Mouse (Mus musculus): Measurements from ENCODE around the gene Hbq1b. TPM values are rescaled to one million over a fixed set of nuclear protein-coding genes. Genes with fewer than 3 reads are reported as not detected.

Hbq1b gene
- polyA plus RNA-seq, 1 experiment from 2014 or later: 4.9 TPM

- H3K4me3 ChIP-seq (ENCODE audit: low read depth, low read length): no peak overlapping the region
- DNase-seq (ENCODE audit: low spot score) (no peak), ATAC-seq (ENCODE audit: insufficient number of reproducible peaks, low FRiP score, low TSS enrichment, low read depth) (no peak)
- H3K27me3 ChIP-seq (ENCODE audit: control insufficient read depth, insufficient read depth, low read length): no peaks in the 10 kb centered on the region
- H3K9me3 ChIP-seq (ENCODE audit: control insufficient read depth, low read length): no peaks in the 10 kb centered on the region
- H3K27ac ChIP-seq (replicated peaks; ENCODE audit: low read depth, low read length): no peak overlapping the region
- WGBS: 96% methylated on average over 6 of the region's 6 CpGs
- no peak overlapping the region for H3K4me2 ChIP-seq (ENCODE audit: low read depth, severe bottlenecking)
- no peak overlapping the region for H3K9ac ChIP-seq (ENCODE audit: low read length)
- H3K4me1 ChIP-seq (ENCODE audit: control insufficient read depth, insufficient read depth, low read length): no peaks in the 10 kb centered on the region
- peaks cover 10% of the 10 kb centered on the region for H3K36me3 ChIP-seq (ENCODE audit: control insufficient read depth, insufficient read depth, low read length)
Observed at GRCm38 (mm10) chr11:32245614-32246013, 41.2 kb upstream of the Hbq1b start.

- H3K27ac ChIP-seq (replicated peaks; ENCODE audit: low read depth, low read length): no peak overlapping the region
- H3K4me2 ChIP-seq (ENCODE audit: low read depth, severe bottlenecking): no peak overlapping the region
- no peak overlapping the region for H3K9ac ChIP-seq (ENCODE audit: low read length)
- H3K36me3 ChIP-seq (ENCODE audit: control insufficient read depth, insufficient read depth, low read length): peaks cover 12% of the 10 kb centered on the region
- no peaks in the 10 kb centered on the region for H3K27me3 ChIP-seq (ENCODE audit: control insufficient read depth, insufficient read depth, low read length)
- no peak overlapping the region for H3K4me3 ChIP-seq (ENCODE audit: low read depth, low read length)
- H3K9me3 ChIP-seq (ENCODE audit: control insufficient read depth, low read length): no peaks in the 10 kb centered on the region
- DNase-seq (ENCODE audit: low spot score): no peak
- ATAC-seq (ENCODE audit: insufficient number of reproducible peaks, low FRiP score, low TSS enrichment, low read depth): no peak
- no peaks in the 10 kb centered on the region for H3K4me1 ChIP-seq (ENCODE audit: control insufficient read depth, insufficient read depth, low read length)
Observed at GRCm38 (mm10) chr11:32247068-32247467, 39.7 kb upstream of the Hbq1b start.

- WGBS: 90% methylated on average over 3 of the region's 3 CpGs
- Histone ChIP-seq H3K27me3 (ENCODE audit: control insufficient read depth, insufficient read depth, low read length) (no peaks in the 10 kb centered on the region), H3K9me3 (ENCODE audit: control insufficient read depth, low read length) (no peaks in the 10 kb centered on the region), H3K9ac (ENCODE audit: low read length) (no peak overlapping the region), H3K27ac (replicated peaks; ENCODE audit: low read depth, low read length) (no peak overlapping the region), H3K4me3 (ENCODE audit: low read depth, low read length) (no peak overlapping the region), H3K36me3 (ENCODE audit: control insufficient read depth, insufficient read depth, low read length) (peaks cover 12% of the 10 kb centered on the region), H3K4me2 (ENCODE audit: low read depth, severe bottlenecking) (no peak overlapping the region), H3K4me1 (ENCODE audit: control insufficient read depth, insufficient read depth, low read length) (no peaks in the 10 kb centered on the region)
- ATAC-seq (ENCODE audit: insufficient number of reproducible peaks, low FRiP score, low TSS enrichment, low read depth) (no peak), DNase-seq (ENCODE audit: low spot score) (no peak)
Observed at GRCm38 (mm10) chr11:32248350-32248749, 38.4 kb upstream of the Hbq1b start.

- no peak for DNase-seq (ENCODE audit: low spot score)
- Histone ChIP-seq H3K36me3 (ENCODE audit: control insufficient read depth, insufficient read depth, low read length) (peaks cover 12% of the 10 kb centered on the region; the same call in 1 of the 2 replicates), H3K4me3 (ENCODE audit: low read depth, low read length) (no peak overlapping the region), H3K27ac (replicated peaks; ENCODE audit: low read depth, low read length) (no peak overlapping the region), H3K27me3 (ENCODE audit: control insufficient read depth, insufficient read depth, low read length) (no peaks in the 10 kb centered on the region), H3K9ac (ENCODE audit: low read length) (no peak overlapping the region), H3K9me3 (ENCODE audit: control insufficient read depth, low read length) (no peaks in the 10 kb centered on the region), H3K4me2 (ENCODE audit: low read depth, severe bottlenecking) (no peak overlapping the region), H3K4me1 (ENCODE audit: control insufficient read depth, insufficient read depth, low read length) (no peaks in the 10 kb centered on the region)
- no peak for ATAC-seq (ENCODE audit: insufficient number of reproducible peaks, low FRiP score, low TSS enrichment, low read depth)
- WGBS: 89% methylated on average over 8 of the region's 8 CpGs
Observed at GRCm38 (mm10) chr11:32250880-32251763, 35.6 kb upstream of the Hbq1b start.

GRCm38 (mm10) chr11:32253121-32253520 is 33.6 kb upstream of the Hbq1b start:
- H3K9me3 ChIP-seq (ENCODE audit: control insufficient read depth, low read length): no peaks in the 10 kb centered on the region
- no peak for ATAC-seq (ENCODE audit: insufficient number of reproducible peaks, low FRiP score, low TSS enrichment, low read depth)
- H3K4me1 ChIP-seq (ENCODE audit: control insufficient read depth, insufficient read depth, low read length): no peaks in the 10 kb centered on the region
- H3K4me3 ChIP-seq (ENCODE audit: low read depth, low read length): no peak overlapping the region
- H3K27ac ChIP-seq (replicated peaks; ENCODE audit: low read depth, low read length): no peak overlapping the region
- no peak for DNase-seq (ENCODE audit: low spot score)
- H3K27me3 ChIP-seq (ENCODE audit: control insufficient read depth, insufficient read depth, low read length): no peaks in the 10 kb centered on the region
- WGBS: 97% methylated on average over 1 of the region's 1 CpGs
- H3K36me3 ChIP-seq (ENCODE audit: control insufficient read depth, insufficient read depth, low read length): peaks cover 8% of the 10 kb centered on the region; the same call in 1 of the 2 replicates
- no peak overlapping the region for H3K9ac ChIP-seq (ENCODE audit: low read length)
- H3K4me2 ChIP-seq (ENCODE audit: low read depth, severe bottlenecking): no peak overlapping the region

- no peak overlapping the region for H3K4me2 ChIP-seq (ENCODE audit: low read depth, severe bottlenecking)
Observed at GRCm38 (mm10) chr11:32256146-32256545, 30.6 kb upstream of the Hbq1b start.

GRCm38 (mm10) chr11:32256566-32256965 is 30.2 kb upstream of the Hbq1b start:
- Histone ChIP-seq H3K4me2 (ENCODE audit: low read depth, severe bottlenecking) (no peak overlapping the region), H3K27ac (replicated peaks; ENCODE audit: low read depth, low read length) (no peak overlapping the region), H3K4me3 (ENCODE audit: low read depth, low read length) (no peak overlapping the region), H3K9ac (ENCODE audit: low read length) (no peak overlapping the region), H3K4me1 (ENCODE audit: control insufficient read depth, insufficient read depth, low read length) (no peaks in the 10 kb centered on the region), H3K27me3 (ENCODE audit: control insufficient read depth, insufficient read depth, low read length) (no peaks in the 10 kb centered on the region), H3K9me3 (ENCODE audit: control insufficient read depth, low read length) (no peaks in the 10 kb centered on the region), H3K36me3 (ENCODE audit: control insufficient read depth, insufficient read depth, low read length) (peaks cover 4% of the 10 kb centered on the region; the same call in 1 of the 2 replicates)
- ATAC-seq (ENCODE audit: insufficient number of reproducible peaks, low FRiP score, low TSS enrichment, low read depth) (no peak), DNase-seq (ENCODE audit: low spot score) (no peak)
- 84% methylated on average over 3 of the region's 3 CpGs for WGBS

More at GRCm38 (mm10) chr11:32256146-32256545, 30.6 kb upstream of the Hbq1b start:
- ATAC-seq (ENCODE audit: insufficient number of reproducible peaks, low FRiP score, low TSS enrichment, low read depth) (no peak), DNase-seq (ENCODE audit: low spot score) (no peak)
- H3K27ac ChIP-seq (replicated peaks; ENCODE audit: low read depth, low read length): no peak overlapping the region
- H3K4me1 ChIP-seq (ENCODE audit: control insufficient read depth, insufficient read depth, low read length): no peaks in the 10 kb centered on the region
- WGBS: 97% methylated on average over 1 of the region's 1 CpGs
- H3K9me3 ChIP-seq (ENCODE audit: control insufficient read depth, low read length): no peaks in the 10 kb centered on the region
- H3K27me3 ChIP-seq (ENCODE audit: control insufficient read depth, insufficient read depth, low read length): no peaks in the 10 kb centered on the region
- peaks cover 5% of the 10 kb centered on the region; the same call in 1 of the 2 replicates for H3K36me3 ChIP-seq (ENCODE audit: control insufficient read depth, insufficient read depth, low read length)
- H3K4me3 ChIP-seq (ENCODE audit: low read depth, low read length): no peak overlapping the region
- no peak overlapping the region for H3K9ac ChIP-seq (ENCODE audit: low read length)

- Histone ChIP-seq H3K4me1 (ENCODE audit: control insufficient read depth, insufficient read depth, low read length) (no peaks in the 10 kb centered on the region; the same call in 1 of the 2 replicates), H3K4me2 (ENCODE audit: low read depth, severe bottlenecking) (no peak overlapping the region), H3K4me3 (ENCODE audit: low read depth, low read length) (no peak overlapping the region), H3K27ac (replicated peaks; ENCODE audit: low read depth, low read length) (no peak overlapping the region), H3K9ac (ENCODE audit: low read length) (no peak overlapping the region), H3K36me3 (ENCODE audit: control insufficient read depth, insufficient read depth, low read length) (peaks cover 2% of the 10 kb centered on the region; the same call in 1 of the 2 replicates), H3K9me3 (ENCODE audit: control insufficient read depth, low read length) (no peaks in the 10 kb centered on the region), H3K27me3 (ENCODE audit: control insufficient read depth, insufficient read depth, low read length) (no peaks in the 10 kb centered on the region)
- WGBS: 74% methylated on average over 10 of the region's 10 CpGs
- no peak for DNase-seq (ENCODE audit: low spot score)
- no peak for ATAC-seq (ENCODE audit: insufficient number of reproducible peaks, low FRiP score, low TSS enrichment, low read depth)
Observed at GRCm38 (mm10) chr11:32262674-32263415, 23.9 kb upstream of the Hbq1b start.

All from limb, embryonic 11.5 days (tissue).